Mouse (Mus musculus) liver, embryonic 16.5 days (tissue): ENCODE data around the gene Chrnb1. TPM values are rescaled to one million over a fixed set of nuclear protein-coding genes. Genes with fewer than 3 reads are reported as not detected.

Source experiments
- ATAC-seq: fragments of 200-750 bp; cut with Nextera tagmentation; 2 replicates; pipeline ENCODE4 v1.8.0; 2017; ENCODE audit warnings: low read depth, mild to moderate bottlenecking, moderate number of reproducible peaks, moderate library complexity
- H3K27ac ChIP-seq: fragments of 300-500 bp; sonication (generic); 2 replicates; pipeline ENCODE4 v1.5.1; 2014; ENCODE audit warnings: mild to moderate bottlenecking, low read length
- H3K27me3 ChIP-seq: fragments of 300-500 bp; sonication (generic); 2 replicates; pipeline ENCODE4 v1.6.1; 2014; ENCODE audit warnings: low read depth, low read length, mixed read lengths; ENCODE audit not compliant: control insufficient read depth, insufficient read depth
- H3K36me3 ChIP-seq: fragments of 300-500 bp; sonication (generic); 2 replicates; pipeline ENCODE4 v1.6.1; 2014; ENCODE audit warnings: mild to moderate bottlenecking; ENCODE audit not compliant: control insufficient read depth, insufficient read depth
- H3K4me1 ChIP-seq: fragments of 300-500 bp; sonication (generic); 2 replicates; pipeline ENCODE4 v1.6.1; 2014; ENCODE audit warnings: low read depth, low read length, mixed read lengths; ENCODE audit not compliant: control insufficient read depth
- H3K4me2 ChIP-seq: fragments of 300-500 bp; sonication (generic); 2 replicates; pipeline ENCODE4 v1.6.1; 2014; ENCODE audit warnings: low read depth, low read length, mixed read lengths
- H3K4me3 ChIP-seq: fragments of 300-500 bp; sonication (generic); 2 replicates; pipeline ENCODE4 v1.5.1; 2014; ENCODE audit warnings: low read depth, mild to moderate bottlenecking, low read length
- H3K9ac ChIP-seq: fragments of 300-500 bp; sonication (generic); 2 replicates; pipeline ENCODE4 v1.6.1; 2014; ENCODE audit warnings: low read depth, low read length
- H3K9me3 ChIP-seq: fragments of 300-500 bp; sonication (generic); replicated peaks from 2 replicates; pipeline ENCODE4 v1.6.1; 2016; ENCODE audit warnings: low read length; ENCODE audit not compliant: control insufficient read depth
- WGBS: fragments of 180-500 bp; shearing (Covaris S2); extraction: QIAGEN DNeasy Blood & Tissue Kit; methylation state at CpG from one replicate; pipeline ENCODE4 v1.1.7; 2014; ENCODE audit not compliant: insufficient replicate concordance; 5-methylcytosine and 5-hydroxymethylcytosine counted together
- polyA plus RNA-seq: library from polyadenylated mRNA; unstranded; fragments of >200 nt; fragmentation: Nextera tagmentation; extraction: Ambion mirVana; gene quantifications from 2 replicates; pipeline ENCODE4 v1.2.1, GENCODE M21; 2015

The Chrnb1 gene
- polyA plus RNA-seq, 1 experiment from 2014 or later, result 0.96 TPM

DNA sequence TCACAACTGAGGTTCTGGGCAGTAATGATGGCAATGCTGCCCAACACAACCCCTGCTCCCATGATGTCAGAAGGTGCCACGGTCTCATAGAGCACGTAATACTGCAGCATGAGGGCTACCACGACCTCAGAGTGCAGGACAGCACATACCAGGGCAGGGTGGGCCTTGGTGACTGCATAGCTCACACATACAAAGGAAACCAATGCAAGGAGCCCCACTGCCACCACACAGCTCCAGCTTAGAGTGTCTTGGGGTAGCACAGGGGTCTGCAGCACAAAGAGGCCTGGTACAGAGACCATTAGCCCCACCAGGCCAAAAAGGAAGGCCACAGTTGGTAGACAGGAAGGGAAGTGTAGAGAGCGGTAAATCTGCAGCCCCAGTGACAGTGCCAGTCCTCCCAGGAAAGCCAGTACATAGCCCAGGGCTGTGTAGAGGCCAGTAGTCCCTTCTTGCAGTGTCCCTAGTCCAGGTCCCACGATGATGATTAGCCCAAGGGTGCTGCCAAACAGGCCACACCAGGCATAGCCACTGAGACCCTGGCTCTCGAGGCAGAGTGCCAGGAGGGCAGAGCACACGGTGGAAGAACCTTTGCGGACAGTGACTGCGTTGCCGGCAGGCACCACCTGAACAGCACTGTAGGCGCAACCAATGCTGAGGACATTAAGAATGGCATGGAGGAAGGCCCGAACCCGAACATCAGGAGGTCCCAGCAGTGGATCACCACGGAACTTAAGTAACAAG is 35.4 kb downstream of the Chrnb1 start:
- H3K9me3 ChIP-seq, result no peaks in the 10 kb centered on the region
- peak overlapping the region; percentile 93 for H3K4me2 ChIP-seq
- no peaks in the 10 kb centered on the region; the same call in 1 of the 2 replicates for H3K36me3 ChIP-seq
- peaks cover 31% of the 10 kb centered on the region for H3K4me1 ChIP-seq
- peak overlapping the region; percentile 97 for H3K27ac ChIP-seq
- no peak for ATAC-seq
- H3K27me3 ChIP-seq, result no peaks in the 10 kb centered on the region
- peak overlapping the region; percentile 63; the same call in 1 of the 2 replicates for H3K9ac ChIP-seq
- 65% methylated on average over 14 of the region's 14 CpGs for WGBS
- H3K4me3 ChIP-seq, result peak overlapping the region; percentile 71

DNA sequence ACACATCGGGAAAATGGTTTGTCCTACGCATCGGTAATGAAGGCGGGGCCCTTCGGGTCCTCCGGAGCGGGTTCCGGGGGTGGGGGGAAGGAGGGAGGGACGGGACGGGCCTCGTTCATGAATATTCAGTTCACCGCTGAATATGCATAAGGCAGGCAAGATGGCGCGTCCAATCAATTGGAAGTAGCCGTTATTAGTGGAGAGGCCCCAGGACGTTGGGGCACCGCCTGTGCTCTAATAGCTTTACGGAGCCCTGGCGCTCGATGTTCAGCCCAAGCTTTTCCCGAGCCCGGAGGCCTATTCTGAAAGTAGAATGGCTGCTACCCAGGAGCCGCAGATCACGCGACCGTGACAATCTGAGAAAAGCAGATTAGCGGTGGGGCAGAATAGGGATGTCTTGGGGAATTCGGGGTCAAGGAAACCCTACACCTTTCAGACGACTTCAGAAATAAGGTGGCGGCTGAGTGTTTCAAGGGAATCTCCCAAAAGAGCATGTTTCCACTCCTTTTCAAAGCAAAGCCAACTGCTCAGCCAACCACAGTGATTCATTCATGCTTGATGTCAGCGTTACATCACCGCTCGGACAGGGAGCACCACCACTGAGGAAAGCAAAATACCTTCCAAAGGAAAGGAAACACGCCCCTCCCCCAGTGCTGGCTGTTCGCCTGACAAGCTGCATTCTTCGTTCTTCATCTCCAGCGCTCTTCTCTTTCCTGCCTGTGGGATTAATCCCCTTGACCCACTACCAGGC is 36.6 kb downstream of the Chrnb1 start:
- WGBS, result under 1% methylated on average over 37 of the region's 37 CpGs
- peak overlapping the region; percentile 71 for H3K4me3 ChIP-seq
- peak overlapping the region; percentile 93 for H3K4me2 ChIP-seq
- H3K27me3 ChIP-seq, result no peaks in the 10 kb centered on the region
- H3K27ac ChIP-seq, result peak overlapping the region; percentile 97
- no peaks in the 10 kb centered on the region; the same call in 1 of the 2 replicates for H3K36me3 ChIP-seq
- peaks cover 38% of the 10 kb centered on the region for H3K4me1 ChIP-seq
- H3K9ac ChIP-seq, result peak overlapping the region; percentile 63
- ATAC-seq, result peak; percentile 83
- no peaks in the 10 kb centered on the region for H3K9me3 ChIP-seq

GRCm38 (mm10) chr11:69758478-69758970 is 37.2 kb downstream of the Chrnb1 start, which contains the start of gene Polr2a:
TSS of gene Polr2a (minus strand) at chr11:69758637.
- Histone ChIP-seq H3K27me3 (no peaks in the 10 kb centered on the region), H3K9ac (peak within 1 kb of the TSS; percentile 91), H3K4me2 (peak within 1 kb of the TSS; percentile 93), H3K27ac (peak within 1 kb of the TSS; percentile 97), H3K36me3 (no peaks in the 10 kb centered on the region; the same call in 1 of the 2 replicates), H3K4me3 (peak within 1 kb of the TSS; percentile 71), H3K9me3 (no peaks in the 10 kb centered on the region), H3K4me1 (peaks cover 42% of the 10 kb centered on the region)
- WGBS, result under 1% methylated on average over 36 of the region's 36 CpGs
- ATAC-seq, result peak; percentile 90

GRCm38 (mm10) chr11:69758090-69758456 is 37.7 kb downstream of the Chrnb1 start:
- peak overlapping the region; percentile 91 for H3K9ac ChIP-seq
- H3K27me3 ChIP-seq, result no peaks in the 10 kb centered on the region
- no peaks in the 10 kb centered on the region; the same call in 1 of the 2 replicates for H3K36me3 ChIP-seq
- peak overlapping the region; percentile 71 for H3K4me3 ChIP-seq
- H3K27ac ChIP-seq, result peak overlapping the region; percentile 97
- H3K4me1 ChIP-seq, result peaks cover 43% of the 10 kb centered on the region
- under 1% methylated on average over 25 of the region's 26 CpGs for WGBS
- ATAC-seq, result peak; percentile 80
- H3K9me3 ChIP-seq, result no peaks in the 10 kb centered on the region
- H3K4me2 ChIP-seq, result peak overlapping the region; percentile 93

DNA sequence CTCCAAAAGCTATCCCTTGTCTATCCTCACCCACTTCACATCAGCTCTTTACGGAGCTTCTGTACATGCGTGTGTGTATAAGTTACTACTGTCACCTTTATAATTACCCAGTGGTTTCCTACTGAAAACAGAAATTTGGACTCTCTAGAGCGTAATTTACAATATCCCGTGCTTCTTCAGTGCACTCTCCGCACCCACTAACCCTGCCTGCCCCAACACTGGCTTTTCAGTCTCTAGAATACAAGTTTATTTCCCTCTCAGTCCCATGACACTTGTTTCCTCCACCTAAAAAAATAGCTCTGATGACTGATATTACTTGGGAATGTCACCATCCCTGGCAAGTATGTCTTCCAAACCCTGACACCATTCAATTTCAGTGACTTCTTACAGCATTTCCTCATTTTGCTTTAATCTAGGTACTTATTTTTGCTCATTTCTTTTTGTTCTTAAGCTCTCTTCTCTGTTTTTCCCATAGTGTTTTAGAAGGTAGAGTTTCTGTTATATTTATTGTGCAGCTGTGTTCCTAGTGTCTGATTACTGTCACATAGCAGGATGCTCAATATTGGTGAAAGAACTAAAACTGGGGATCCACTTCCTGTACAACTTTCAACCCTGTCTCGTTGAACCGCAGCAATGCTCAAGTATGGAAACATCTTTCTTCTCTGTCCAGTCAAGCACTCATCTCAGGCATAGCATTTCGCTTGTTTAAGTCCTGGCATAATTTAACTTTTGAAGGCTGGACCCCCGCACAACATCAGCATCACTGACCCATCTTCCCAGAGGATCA is 38.2 kb downstream of the Chrnb1 start:
- Histone ChIP-seq H3K36me3 (no peaks in the 10 kb centered on the region; the same call in 1 of the 2 replicates), H3K4me3 (peak overlapping the region; percentile 71), H3K9ac (peak overlapping the region; percentile 91), H3K4me2 (peak overlapping the region; percentile 93), H3K9me3 (no peaks in the 10 kb centered on the region), H3K27me3 (no peaks in the 10 kb centered on the region), H3K27ac (peak overlapping the region; percentile 97), H3K4me1 (peaks cover 49% of the 10 kb centered on the region)
- ATAC-seq, result no peak
- WGBS, result 41% methylated on average over 9 of the region's 9 CpGs

- H3K9ac ChIP-seq, result no peak overlapping the region
- WGBS, result 53% methylated on average over 3 of the region's 3 CpGs
- no peaks in the 10 kb centered on the region for H3K9me3 ChIP-seq
- 0 out of 2 replicates have a peak overlapping the region, but pooled peaks have one; percentile 11 for H3K4me2 ChIP-seq
- no peak for ATAC-seq
- no peaks in the 10 kb centered on the region; the same call in 1 of the 2 replicates for H3K36me3 ChIP-seq
- no peaks in the 10 kb centered on the region for H3K27me3 ChIP-seq
- peaks cover 48% of the 10 kb centered on the region for H3K4me1 ChIP-seq
- peak overlapping the region; percentile 4; the same call in 1 of the 2 replicates for H3K27ac ChIP-seq
- 0 out of 2 replicates have a peak overlapping the region, but pooled peaks have one; percentile 7 for H3K4me3 ChIP-seq
Measured at GRCm38 (mm10) chr11:69754701-69755100, 41.0 kb downstream of the Chrnb1 start.

GRCm38 (mm10) chr11:69754233-69754632 is 41.5 kb downstream of the Chrnb1 start:
- Histone ChIP-seq H3K9ac (no peak overlapping the region), H3K36me3 (no peaks in the 10 kb centered on the region; the same call in 1 of the 2 replicates), H3K4me2 (peak overlapping the region; percentile 11; the same call in 1 of the 2 replicates), H3K4me1 (peaks cover 45% of the 10 kb centered on the region), H3K4me3 (0 out of 2 replicates have a peak overlapping the region, but pooled peaks have one; percentile 7), H3K27me3 (no peaks in the 10 kb centered on the region), H3K27ac (peak overlapping the region; percentile 4; the same call in 1 of the 2 replicates), H3K9me3 (no peaks in the 10 kb centered on the region)
- 61% methylated on average over 5 of the region's 5 CpGs for WGBS
- no peak for ATAC-seq

- Histone ChIP-seq H3K4me2 (no peak overlapping the region), H3K4me3 (no peak overlapping the region), H3K27me3 (no peaks in the 10 kb centered on the region), H3K9me3 (no peaks in the 10 kb centered on the region), H3K9ac (no peak overlapping the region), H3K27ac (no peak overlapping the region), H3K36me3 (peaks cover 3% of the 10 kb centered on the region), H3K4me1 (peaks cover 45% of the 10 kb centered on the region)
- no peak for ATAC-seq
Measured at GRCm38 (mm10) chr11:69752686-69753085, 43.1 kb downstream of the Chrnb1 start.
